Mouse (Mus musculus): ENCODE data around the gene Olfr610. TPM values are rescaled to one million over a fixed set of nuclear protein-coding genes. Genes with fewer than 3 reads are reported as not detected.
"Not testable (repeated sequence)": the region's sequence is repeated elsewhere in the genome, so short reads cannot be mapped to it uniquely, and the experiment has no call there.

The Olfr610 gene
- not detected for total RNA-seq (2021)
- not detected in 2 replicates for polyA plus RNA-seq (2012; rRNA removed)
- long read RNA-seq: 0 reads

- 77% methylated on average over 2 of the region's 2 CpGs for WGBS
- intact Hi-C loops (cut with DNase I): no loop called here
These were observed at the start of gene Olfr610 for GRCm38 (mm10) chr7:103512022-103512421. Olfr610 (minus strand) TSS chr7:103512122.

GRCm38 (mm10) chr7:103555779-103556178, 43.9 kb upstream of the Olfr610 start, which contains the start of gene Olfr615:
Olfr615 (plus strand) TSS chr7:103556079.
- Histone ChIP-seq H3K4me3 (no peak within 1 kb of the TSS), H3K79me2 (replicated peaks; ENCODE audit: control insufficient read depth, insufficient read depth, low read length) (no peaks in the 10 kb centered on the region), H3K36me3 (ENCODE audit: control insufficient read depth, insufficient read depth, low read length) (no peaks in the 10 kb centered on the region), H3K9ac (ENCODE audit: low read depth, low read length) (no peak within 1 kb of the TSS), H3K27ac (no peak within 1 kb of the TSS), H3K27me3 (ENCODE audit: control insufficient read depth, insufficient read depth, low read length) (no peaks in the 10 kb centered on the region), H3K4me1 (ENCODE audit: control insufficient read depth, insufficient read depth, low read length) (no peaks in the 10 kb centered on the region)
- DNase-seq: no peak
- intact Hi-C loops (cut with DNase I): no loop called here
- TF ChIP-seq POLR2A (IDR thresholded peaks at IDR 0.05; ENCODE audit: insufficient read depth, low read depth, low read length) (no peak), CTCF (IDR thresholded peaks at IDR 0.05) (no peak)
- 76% methylated on average over 2 of the region's 2 CpGs for WGBS

More at GRCm38 (mm10) chr7:103512022-103512421, at the start of gene Olfr610:
- H3K9ac ChIP-seq (ENCODE audit: low read depth, low read length): no peak within 1 kb of the TSS
- H3K27me3 ChIP-seq (ENCODE audit: control insufficient read depth, insufficient read depth, low read length): no peaks in the 10 kb centered on the region
- no peaks in the 10 kb centered on the region for H3K79me2 ChIP-seq (replicated peaks; ENCODE audit: control insufficient read depth, insufficient read depth, low read length)
- no peak for DNase-seq
- H3K4me3 ChIP-seq: no peak within 1 kb of the TSS
- H3K4me1 ChIP-seq (ENCODE audit: control insufficient read depth, insufficient read depth, low read length): no peaks in the 10 kb centered on the region
- H3K27ac ChIP-seq: no peak within 1 kb of the TSS
- TF ChIP-seq CTCF (IDR thresholded peaks at IDR 0.05) (no peak), POLR2A (IDR thresholded peaks at IDR 0.05; ENCODE audit: insufficient read depth, low read depth, low read length) (no peak)
- no peaks in the 10 kb centered on the region for H3K36me3 ChIP-seq (ENCODE audit: control insufficient read depth, insufficient read depth, low read length)

- 50% methylated on average over 2 of the region's 2 CpGs for WGBS
- H3K9ac ChIP-seq (ENCODE audit: low read depth, low read length): no peak within 1 kb of the TSS
- H3K27me3 ChIP-seq (ENCODE audit: control insufficient read depth, insufficient read depth, low read length): no peaks in the 10 kb centered on the region
- no peaks in the 10 kb centered on the region for H3K36me3 ChIP-seq (ENCODE audit: control insufficient read depth, insufficient read depth, low read length)
- intact Hi-C loops (cut with DNase I): no loop called here
- H3K27ac ChIP-seq: no peak within 1 kb of the TSS
- H3K4me3 ChIP-seq: no peak within 1 kb of the TSS
- no peak for DNase-seq
- H3K4me1 ChIP-seq (ENCODE audit: control insufficient read depth, insufficient read depth, low read length): no peaks in the 10 kb centered on the region
- no peaks in the 10 kb centered on the region for H3K79me2 ChIP-seq (replicated peaks; ENCODE audit: control insufficient read depth, insufficient read depth, low read length)
- no peak for TF ChIP-seq POLR2A (IDR thresholded peaks at IDR 0.05; ENCODE audit: insufficient read depth, low read depth, low read length)
- no peak for TF ChIP-seq EP300 (IDR thresholded peaks at IDR 0.05; ENCODE audit: insufficient read depth, low read depth, low read length)
- no peak for TF ChIP-seq CTCF (IDR thresholded peaks at IDR 0.05)
These were observed 35.9 kb upstream of the Olfr610 start, which contains the start of gene Olfr613 for GRCm38 (mm10) chr7:103547774-103548173. Olfr613 (plus strand) TSS chr7:103548074.

GRCm38 (mm10) chr7:103542617-103543016, 30.7 kb upstream of the Olfr610 start, which contains the start of gene Olfr612:
Olfr612 (minus strand) TSS chr7:103542717.
- intact Hi-C loops (cut with DNase I); H3K9ac ChIP-seq (ENCODE audit: low read depth, low read length); H3K79me2 ChIP-seq (replicated peaks; ENCODE audit: control insufficient read depth, insufficient read depth, low read length); H3K27me3 ChIP-seq (ENCODE audit: control insufficient read depth, insufficient read depth, low read length); H3K27ac ChIP-seq; DNase-seq; H3K4me3 ChIP-seq; H3K4me1 ChIP-seq (ENCODE audit: control insufficient read depth, insufficient read depth, low read length); H3K36me3 ChIP-seq (ENCODE audit: control insufficient read depth, insufficient read depth, low read length): not testable (repeated sequence)
- 70% methylated on average over 2 of the region's 2 CpGs for WGBS

GRCm38 (mm10) chr7:103520746-103521145, 8.8 kb upstream of the Olfr610 start, which contains the start of gene Olfr611:
Olfr611 (minus strand) TSS chr7:103520846.
- H3K4me3 ChIP-seq: not testable (repeated sequence)

GRCm38 (mm10) chr7:103497962-103498361, 14.0 kb downstream of the Olfr610 start, which contains the start of gene Olfr609:
Olfr609 (minus strand) TSS chr7:103498062.
- 56% methylated on average over 1 of the region's 1 CpGs for WGBS
- no peaks in the 10 kb centered on the region for H3K79me2 ChIP-seq (replicated peaks; ENCODE audit: control insufficient read depth, insufficient read depth, low read length)
- no peak for DNase-seq
- no peak within 1 kb of the TSS for H3K27ac ChIP-seq
- intact Hi-C loops (cut with DNase I): no loop called here
- TF ChIP-seq EP300 (IDR thresholded peaks at IDR 0.05; ENCODE audit: insufficient read depth, low read depth, low read length) (no peak), CTCF (IDR thresholded peaks at IDR 0.05) (no peak), POLR2A (IDR thresholded peaks at IDR 0.05; ENCODE audit: insufficient read depth, low read depth, low read length) (no peak)
- no peak within 1 kb of the TSS for H3K4me3 ChIP-seq
- no peaks in the 10 kb centered on the region for H3K4me1 ChIP-seq (ENCODE audit: control insufficient read depth, insufficient read depth, low read length)
- H3K27me3 ChIP-seq (ENCODE audit: control insufficient read depth, insufficient read depth, low read length): no peaks in the 10 kb centered on the region
- H3K36me3 ChIP-seq (ENCODE audit: control insufficient read depth, insufficient read depth, low read length): no peaks in the 10 kb centered on the region
- H3K9ac ChIP-seq (ENCODE audit: low read depth, low read length): no peak within 1 kb of the TSS

More at GRCm38 (mm10) chr7:103520746-103521145, 8.8 kb upstream of the Olfr610 start, which contains the start of gene Olfr611:
- H3K9ac ChIP-seq (ENCODE audit: low read depth, low read length); intact Hi-C loops (cut with DNase I); H3K36me3 ChIP-seq (ENCODE audit: control insufficient read depth, insufficient read depth, low read length); H3K79me2 ChIP-seq (replicated peaks; ENCODE audit: control insufficient read depth, insufficient read depth, low read length); H3K27ac ChIP-seq; H3K4me1 ChIP-seq (ENCODE audit: control insufficient read depth, insufficient read depth, low read length); DNase-seq; H3K27me3 ChIP-seq (ENCODE audit: control insufficient read depth, insufficient read depth, low read length): not testable (repeated sequence)
- WGBS: 52% methylated on average over 1 of the region's 1 CpGs

GRCm38 (mm10) chr7:103477106-103477505, 34.8 kb downstream of the Olfr610 start:
- H3K36me3 ChIP-seq (ENCODE audit: control insufficient read depth, insufficient read depth, low read length); H3K4me3 ChIP-seq; H3K4me1 ChIP-seq (ENCODE audit: control insufficient read depth, insufficient read depth, low read length); intact Hi-C loops (cut with DNase I); DNase-seq; H3K9ac ChIP-seq (ENCODE audit: low read depth, low read length); H3K79me2 ChIP-seq (replicated peaks; ENCODE audit: control insufficient read depth, insufficient read depth, low read length); H3K27ac ChIP-seq; H3K27me3 ChIP-seq (ENCODE audit: control insufficient read depth, insufficient read depth, low read length): not testable (repeated sequence)
- WGBS: 83% methylated on average over 9 of the region's 9 CpGs

Data from heart, adult 2 months (tissue).